25 mouse cellular contexts compared by ENCODE assay signal in the genomic region with DNA sequence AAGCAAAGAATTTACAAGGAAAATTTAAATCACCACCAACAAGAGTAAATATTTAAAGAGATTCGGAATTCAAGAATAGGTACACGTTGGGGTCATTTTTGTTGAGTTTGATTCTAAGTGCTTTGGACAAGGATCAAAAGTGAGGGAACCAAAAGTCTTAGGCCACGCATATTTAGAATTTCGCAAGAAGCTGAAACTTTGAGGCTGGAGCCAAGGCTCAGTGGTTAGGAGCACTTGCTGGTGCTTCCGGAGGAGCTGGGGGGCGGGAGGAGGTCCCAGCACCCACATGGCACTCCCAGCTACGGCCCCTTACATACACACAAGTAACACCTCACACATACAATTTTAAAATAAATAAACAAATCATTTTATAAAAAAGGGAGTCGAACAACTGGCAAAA. TPM values are rescaled to one million over a fixed set of nuclear protein-coding genes. Genes with fewer than 3 reads are reported as not detected.
DNase-seq lines count a peak whose midpoint lies in the region; ATAC-seq lines count a peak whose summit lies in the region.
"Had no signal": no experiment of that assay in that cellular context is flagged by ENCODE, and none has a peak within 500 bp of the region (broad histone marks: within the 10 kb centered on the region; RNA-seq: fewer than 3 reads in every experiment).

No protein-coding gene starts in this region.

- peak; percentile 52 for ATAC-seq in common myeloid progenitor, adult 5-6 weeks (replicated peaks; ENCODE audit: low read depth, poor library complexity, severe bottlenecking)
- peak; percentile 77 for ATAC-seq in megakaryocyte progenitor cell, adult 5-6 weeks (replicated peaks; ENCODE audit: poor library complexity)
- ATAC-seq in frontal cortex, adult (ENCODE audit: low TSS enrichment), result no peak
- ATAC-seq: forebrain, embryonic 15.5 days; Patski had no signal

- peak; percentile 55 for DNase-seq in lung, postnatal 36 days
- DNase-seq in lung, adult 18-20 months, result no peak
- no peak for DNase-seq in layer of hippocampus, adult 18-20 months (ENCODE audit: low spot score in 2 of 2)
- DNase-seq: adrenal gland, postnatal 10 days; B cell, adult 2 months; cerebellum, adult 11 months; cerebellum, adult 2 months; cerebellum, adult 9-11 months; cerebellum, postnatal 25 days; embryo, embryonic 11 days; gastrocnemius, postnatal 10 days; gastrocnemius, postnatal 36 days; heart, adult 18-20 months; heart, postnatal 14 days; heart, postnatal 4 days had no signal

RNA-seq across cellular contexts. Expression of a gene that starts 20.5 kb away (rescaled TPM):
- not detected in 2 replicates for total RNA-seq in common myeloid progenitor, adult 5-6 weeks (2017)
- not detected in 2 replicates for total RNA-seq in megakaryocyte progenitor cell, adult 5-6 weeks (2015)
- total RNA-seq in megakaryocyte progenitor cell, adult 5-6 weeks (2017), result not detected in 2 replicates
- total RNA-seq in layer of hippocampus, adult 18-20 months (2021), result not detected
- total RNA-seq: adrenal gland, adult 18-20 months; adrenal gland, postnatal 10 days; adrenal gland, postnatal 4 days; CH12.LX; G1E; gastrocnemius, adult 18-20 months; gastrocnemius, postnatal 10 days; gastrocnemius, postnatal 36 days; heart, adult 18-20 months; heart, postnatal 14 days; heart, postnatal 4 days had no signal

RNA-seq across cellular contexts. Expression of a gene that starts 38.6 kb away (rescaled TPM):
- 9.2 and 9.6 TPM in 2 replicates for total RNA-seq in common myeloid progenitor, adult 5-6 weeks (2017)
- 8.5 and 10.8 TPM in 2 replicates for total RNA-seq in megakaryocyte progenitor cell, adult 5-6 weeks (2015)
- 9.9 and 11.8 TPM in 2 replicates for total RNA-seq in megakaryocyte progenitor cell, adult 5-6 weeks (2017)
- 1 to 10 TPM; 2.7 to 3.1 TPM for total RNA-seq in layer of hippocampus, adult 18-20 months (2021)

RNA-seq across cellular contexts. Expression of a gene that starts 39.8 kb away (rescaled TPM):
- total RNA-seq in common myeloid progenitor, adult 5-6 weeks (2017), result 20.3 and 22.9 TPM in 2 replicates
- total RNA-seq in megakaryocyte progenitor cell, adult 5-6 weeks (2015), result 32.8 and 41.8 TPM in 2 replicates
- total RNA-seq in megakaryocyte progenitor cell, adult 5-6 weeks (2017), result 10.6 and 12.0 TPM in 2 replicates
- 1 to 10 TPM; 6.7 to 7.3 TPM for total RNA-seq in layer of hippocampus, adult 18-20 months (2021)
